In the genomic region with DNA sequence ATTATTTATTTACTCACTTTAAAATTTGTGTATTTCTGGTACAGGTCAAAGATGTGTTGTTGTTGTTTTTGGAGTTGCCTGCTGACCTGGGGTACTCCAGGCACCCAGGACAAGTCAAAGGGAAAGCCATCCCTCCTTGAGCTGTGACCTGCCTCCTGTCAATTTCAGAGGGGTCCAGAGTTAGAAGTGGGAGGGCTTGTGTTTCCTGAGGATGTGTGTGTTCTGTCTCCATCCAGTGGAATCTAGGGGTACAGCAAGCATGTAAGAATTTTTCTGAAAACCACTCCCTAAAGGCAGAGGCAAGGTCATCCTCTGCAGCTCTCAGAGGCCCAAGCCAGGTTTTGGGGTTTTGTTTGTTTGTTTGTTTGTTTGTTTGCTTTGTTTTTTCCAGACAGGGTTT, we compare ENCODE assay signal across 8 mouse cellular contexts. TPM values are rescaled to one million over a fixed set of nuclear protein-coding genes. Genes with fewer than 3 reads are reported as not detected.
DNase-seq lines count a peak whose midpoint lies in the region; ATAC-seq and TF ChIP-seq lines count a peak whose summit lies in the region.

No protein-coding gene starts in this region.

- no peaks in the 10 kb centered on the region for H3K79me2 ChIP-seq in heart, adult 2 months (replicated peaks; ENCODE audit: control insufficient read depth, insufficient read depth, low read length)

- no peak overlapping the region for H3K9ac ChIP-seq in heart, adult 2 months (ENCODE audit: low read depth, low read length)
- H3K9ac ChIP-seq in neural tube, embryonic 12.5 days = no peak overlapping the region
- H3K9ac ChIP-seq in forebrain, embryonic 16.5 days (replicated peaks; ENCODE audit: low read depth, low read length) = no peak overlapping the region
- no peak overlapping the region for H3K9ac ChIP-seq in neural tube, embryonic 13.5 days

- no peak overlapping the region for H3K27ac ChIP-seq in heart, adult 2 months
- no peak overlapping the region for H3K27ac ChIP-seq in heart, embryonic 10.5 days
- no peak overlapping the region for H3K27ac ChIP-seq in neural tube, embryonic 12.5 days
- H3K27ac ChIP-seq in forebrain, embryonic 16.5 days (ENCODE audit: low read length) = no peak overlapping the region
- H3K27ac ChIP-seq in neural tube, embryonic 13.5 days (replicated peaks) = no peak overlapping the region

- no peaks in the 10 kb centered on the region for H3K9me3 ChIP-seq in heart, embryonic 10.5 days
- no peaks in the 10 kb centered on the region for H3K9me3 ChIP-seq in neural tube, embryonic 12.5 days
- no peaks in the 10 kb centered on the region for H3K9me3 ChIP-seq in forebrain, embryonic 16.5 days (ENCODE audit: control insufficient read depth, low read length)
- no peaks in the 10 kb centered on the region for H3K9me3 ChIP-seq in neural tube, embryonic 13.5 days

- H3K4me3 ChIP-seq in heart, adult 2 months = no peak overlapping the region
- no peak overlapping the region for H3K4me3 ChIP-seq in heart, embryonic 10.5 days
- no peak overlapping the region for H3K4me3 ChIP-seq in neural tube, embryonic 12.5 days
- no peak overlapping the region for H3K4me3 ChIP-seq in forebrain, embryonic 16.5 days (replicated peaks; ENCODE audit: low read length)
- no peak overlapping the region for H3K4me3 ChIP-seq in neural tube, embryonic 13.5 days

- no peak for TF ChIP-seq POLR2A in heart, adult 2 months (IDR thresholded peaks at IDR 0.05; ENCODE audit: insufficient read depth, low read depth, low read length)

- intact Hi-C loops in heart, adult 2 months (cut with DNase I) = no loop called here

- H3K36me3 ChIP-seq in heart, adult 2 months (ENCODE audit: control insufficient read depth, insufficient read depth, low read length) = no peaks in the 10 kb centered on the region
- H3K36me3 ChIP-seq in heart, embryonic 10.5 days = peaks cover 39% of the 10 kb centered on the region
- peaks cover 32% of the 10 kb centered on the region for H3K36me3 ChIP-seq in neural tube, embryonic 12.5 days
- H3K36me3 ChIP-seq in forebrain, embryonic 16.5 days (ENCODE audit: control insufficient read depth, insufficient read depth) = peaks cover 10% of the 10 kb centered on the region; the same call in 1 of the 2 replicates
- H3K36me3 ChIP-seq in neural tube, embryonic 13.5 days = peaks cover 35% of the 10 kb centered on the region

- no peak overlapping the region for H3K4me2 ChIP-seq in neural tube, embryonic 12.5 days (replicated peaks)
- no peak overlapping the region for H3K4me2 ChIP-seq in forebrain, embryonic 16.5 days (ENCODE audit: low read length)
- no peak overlapping the region for H3K4me2 ChIP-seq in neural tube, embryonic 13.5 days

- no peak for DNase-seq in heart, adult 2 months
- DNase-seq in heart, embryonic 10.5 days (ENCODE audit: low spot score) = no peak
- no peak for DNase-seq in neural tube, embryonic 10.5 days (ENCODE audit: extremely low spot score, low spot score)
- no peak for DNase-seq in urinary bladder, postnatal 36 days (ENCODE audit: low spot score in 2 of 2)
- no peak for DNase-seq in natural killer cell, adult 2 months (ENCODE audit: low spot score in 2 of 2)

- H3K4me1 ChIP-seq in heart, adult 2 months (ENCODE audit: control insufficient read depth, insufficient read depth, low read length) = no peaks in the 10 kb centered on the region
- peaks cover 7% of the 10 kb centered on the region; the same call in 1 of the 2 replicates for H3K4me1 ChIP-seq in heart, embryonic 10.5 days
- H3K4me1 ChIP-seq in neural tube, embryonic 12.5 days = no peaks in the 10 kb centered on the region
- no peaks in the 10 kb centered on the region for H3K4me1 ChIP-seq in forebrain, embryonic 16.5 days (replicated peaks; ENCODE audit: control insufficient read depth, insufficient read depth, low read length)
- H3K4me1 ChIP-seq in neural tube, embryonic 13.5 days (replicated peaks) = peaks cover 6% of the 10 kb centered on the region; the same call in 1 of the 2 replicates

- H3K27me3 ChIP-seq in heart, adult 2 months (ENCODE audit: control insufficient read depth, insufficient read depth, low read length) = no peaks in the 10 kb centered on the region
- no peaks in the 10 kb centered on the region for H3K27me3 ChIP-seq in heart, embryonic 10.5 days (ENCODE audit: insufficient read depth, poor library complexity, severe bottlenecking)
- no peaks in the 10 kb centered on the region for H3K27me3 ChIP-seq in neural tube, embryonic 12.5 days (replicated peaks)
- no peaks in the 10 kb centered on the region for H3K27me3 ChIP-seq in forebrain, embryonic 16.5 days (replicated peaks; ENCODE audit: control insufficient read depth, insufficient read depth, low read length)
- H3K27me3 ChIP-seq in neural tube, embryonic 13.5 days = no peaks in the 10 kb centered on the region

- TF ChIP-seq EP300 in heart, adult 2 months (IDR thresholded peaks at IDR 0.05; ENCODE audit: insufficient read depth, low read depth, low read length) = no peak

- 0 out of 2 replicates have a peak, but pooled peaks have one; percentile 37 for ATAC-seq in neural tube, embryonic 12.5 days (ENCODE audit: low FRiP score, low read depth)
- peak; percentile 57 for ATAC-seq in forebrain, embryonic 16.5 days
- ATAC-seq in neural tube, embryonic 13.5 days (ENCODE audit: low read depth) = peak; percentile 44; the same call in 1 of the 2 replicates

- peak; percentile 77 for TF ChIP-seq CTCF in heart, adult 2 months (IDR thresholded peaks at IDR 0.05)

RNA-seq across cellular contexts. Expression of a gene that starts 8.0 kb away (rescaled TPM):
- 100 to 1,000 TPM; 244 to 288 TPM for total RNA-seq in heart, adult 2 months (2021)
- polyA plus RNA-seq in heart, adult 2 months (2012; rRNA removed) = 487 and 529 TPM in 2 replicates
- 65.7 and 104 TPM in 2 replicates for polyA plus RNA-seq in heart, embryonic 10.5 days (2016; fragmentation: Nextera tagmentation; extraction: Ambion mirVana)
- polyA plus RNA-seq in neural tube, embryonic 12.5 days (2016; fragmentation: Nextera tagmentation; extraction: Ambion mirVana) = 23.9 and 24.7 TPM in 2 replicates
- polyA plus RNA-seq in forebrain, embryonic 16.5 days (2015; fragmentation: Nextera tagmentation; extraction: Ambion mirVana) = 24.1 and 26.3 TPM in 2 replicates
- 27.6 and 31.0 TPM in 2 replicates for polyA plus RNA-seq in neural tube, embryonic 13.5 days (2015; fragmentation: Nextera tagmentation; extraction: Ambion mirVana)
